Mouse (Mus musculus) liver, embryonic 14.5 days (tissue): ENCODE data around the gene Ltbp1. TPM values are rescaled to one million over a fixed set of nuclear protein-coding genes. Genes with fewer than 3 reads are reported as not detected.

ENCODE experiments used
- ATAC-seq: fragments of 200-750 bp; cut with Nextera tagmentation; 2 replicates; pipeline ENCODE4 v1.8.0; 2017; ENCODE audit warnings: moderate number of reproducible peaks, mild to moderate bottlenecking, moderate library complexity; ENCODE audit not compliant: insufficient read depth
- DNase-seq, 3 experiments: peaks; one replicate each; pipeline ENCODE4 v3.0.0-alpha.2; 2012 to 2013; ENCODE audit warnings: low read depth in 3 of 3, low spot score in 3 of 3
- H3K27ac ChIP-seq: fragments of 300-500 bp; sonication (generic); 2 replicates; pipeline ENCODE4 v1.5.1; 2014; ENCODE audit warnings: moderate library complexity, mild to moderate bottlenecking, control low read depth, inconsistent platforms
- H3K27me3 ChIP-seq: fragments of 300-500 bp; sonication (generic); 2 replicates; pipeline ENCODE4 v1.6.1; 2014; ENCODE audit warnings: mild to moderate bottlenecking, low read length, moderate library complexity; ENCODE audit not compliant: control insufficient read depth, insufficient read depth
- H3K36me3 ChIP-seq: fragments of 300-500 bp; sonication (generic); replicated peaks from 2 replicates; pipeline ENCODE4 v1.6.1; 2014; ENCODE audit warnings: low read depth; ENCODE audit not compliant: control insufficient read depth, insufficient read depth
- H3K4me1 ChIP-seq, 2 experiments: fragments of 200-500 bp in 1 of 2; fragments of 300-500 bp in 1 of 2; sonication (generic) in 1 of 2; replicated peaks; 2 replicates each; pipeline ENCODE4 v1.6.1; 2012 to 2014; ENCODE audit warnings: antibody characterized with exemption in 1 of 2, inconsistent platforms in 1 of 2, low read length in 1 of 2; ENCODE audit not compliant: control insufficient read depth in 2 of 2, insufficient read depth in 2 of 2
- H3K4me2 ChIP-seq: fragments of 300-500 bp; sonication (generic); 2 replicates; pipeline ENCODE4 v1.6.1; 2014; ENCODE audit warnings: low read depth, mild to moderate bottlenecking, control low read depth, moderate library complexity
- H3K4me3 ChIP-seq, 2 experiments: fragments of 200-500 bp in 1 of 2; fragments of 300-500 bp in 1 of 2; sonication (generic) in 1 of 2; 2 replicates each; pipeline ENCODE4 v1.5.1; 2012 to 2014; ENCODE audit warnings: low read depth in 2 of 2, low read length in 2 of 2, mild to moderate bottlenecking in 2 of 2, control low read depth in 1 of 2, inconsistent platforms in 1 of 2, moderate library complexity in 1 of 2; ENCODE audit not compliant: insufficient read depth in 1 of 2
- H3K9ac ChIP-seq: fragments of 300-500 bp; sonication (generic); replicated peaks from 2 replicates; pipeline ENCODE4 v1.6.1; 2014; ENCODE audit warnings: mild to moderate bottlenecking, control low read depth, moderate library complexity
- H3K9me3 ChIP-seq: fragments of 300-500 bp; sonication (generic); 2 replicates; pipeline ENCODE4 v1.6.1; 2016; ENCODE audit warnings: low read length, mixed read lengths; ENCODE audit not compliant: control insufficient read depth
- CTCF ChIP-seq: IDR thresholded peaks from 2 replicates; pipeline ENCODE4 v1.5.1; 2016; ENCODE audit warnings: antibody characterized with exemption, low read depth, control low read depth
- EP300 ChIP-seq: IDR thresholded peaks from 2 replicates; pipeline ENCODE4 v1.6.1; 2016; ENCODE audit warnings: antibody characterized with exemption, low read depth
- WGBS: fragments of 180-500 bp; shearing (Covaris S2); extraction: QIAGEN DNeasy Blood & Tissue Kit; methylation state at CpG from one replicate; pipeline ENCODE4 v1.1.7; 2014; ENCODE audit not compliant: insufficient replicate concordance; 5-methylcytosine and 5-hydroxymethylcytosine counted together
- polyA plus RNA-seq, 2 experiments: library from polyadenylated mRNA; depleted of rRNA in 1 of 2; stranded (reverse) in 1 of 2; unstranded in 1 of 2; fragments of >200 nt; fragmentation: Nextera tagmentation in 1 of 2; extraction: Ambion mirVana in 1 of 2; gene quantifications; 2 replicates each; pipeline versions ENCODE4 v1.2.1 to v1.2.3; 2012 to 2014

The Ltbp1 gene
- polyA plus RNA-seq, 2 experiments = 1.9 to 2.2 TPM

GRCm38 (mm10) chr17:75107879-75108278 lies 102.5 kb downstream of the Ltbp1 start:
- TF ChIP-seq CTCF = no peak
- no peak for TF ChIP-seq EP300
- 79% methylated on average over 5 of the region's 5 CpGs for WGBS
- H3K27ac ChIP-seq = no peak overlapping the region
- H3K27me3 ChIP-seq = no peaks in the 10 kb centered on the region
- no peaks in the 10 kb centered on the region for H3K9me3 ChIP-seq
- H3K36me3 ChIP-seq = no peaks in the 10 kb centered on the region
- DNase-seq = no peak
- ATAC-seq = no peak
- H3K4me1 ChIP-seq = no peaks in the 10 kb centered on the region
- no peak overlapping the region for H3K4me2 ChIP-seq
- H3K4me3 ChIP-seq = no peak overlapping the region
- H3K9ac ChIP-seq = no peak overlapping the region

GRCm38 (mm10) chr17:75109081-75109716 lies 103.8 kb downstream of the Ltbp1 start:
- no peaks in the 10 kb centered on the region for H3K9me3 ChIP-seq
- TF ChIP-seq CTCF (no peak), EP300 (no peak)
- DNase-seq = no peak
- H3K9ac ChIP-seq = no peak overlapping the region
- no peak overlapping the region for H3K27ac ChIP-seq
- ATAC-seq = no peak
- H3K4me2 ChIP-seq = no peak overlapping the region
- H3K4me1 ChIP-seq = no peaks in the 10 kb centered on the region
- H3K27me3 ChIP-seq = no peaks in the 10 kb centered on the region
- H3K4me3 ChIP-seq = no peak overlapping the region
- H3K36me3 ChIP-seq = no peaks in the 10 kb centered on the region
- 69% methylated on average over 5 of the region's 5 CpGs for WGBS

- TF ChIP-seq CTCF (no peak), EP300 (no peak)
- no peak overlapping the region for H3K4me2 ChIP-seq
- no peak overlapping the region for H3K4me3 ChIP-seq
- H3K36me3 ChIP-seq = no peaks in the 10 kb centered on the region
- no peak overlapping the region for H3K27ac ChIP-seq
- 76% methylated on average over 16 of the region's 16 CpGs for WGBS
- H3K27me3 ChIP-seq = no peaks in the 10 kb centered on the region
- no peak overlapping the region for H3K9ac ChIP-seq
- H3K9me3 ChIP-seq = no peaks in the 10 kb centered on the region
- no peaks in the 10 kb centered on the region for H3K4me1 ChIP-seq
- DNase-seq = no peak
- no peak for ATAC-seq
Observed at GRCm38 (mm10) chr17:75110252-75111205, 105.2 kb downstream of the Ltbp1 start.

GRCm38 (mm10) chr17:75115594-75115993 lies 110.2 kb downstream of the Ltbp1 start:
- Histone ChIP-seq H3K4me3 (no peak overlapping the region), H3K9ac (no peak overlapping the region), H3K4me2 (no peak overlapping the region), H3K4me1 (peaks cover 0 to 5% of the 10 kb centered on the region in 2 experiments; a peak in 1 of 4 replicates), H3K27ac (no peak overlapping the region), H3K9me3 (no peaks in the 10 kb centered on the region), H3K27me3 (no peaks in the 10 kb centered on the region), H3K36me3 (no peaks in the 10 kb centered on the region)
- WGBS = 64% methylated on average over 8 of the region's 8 CpGs
- TF ChIP-seq CTCF (no peak), EP300 (no peak)
- ATAC-seq (no peak), DNase-seq (no peak)

- no peak overlapping the region for H3K4me2 ChIP-seq
- no peaks in the 10 kb centered on the region for H3K27me3 ChIP-seq
- no peak overlapping the region for H3K9ac ChIP-seq
- no peak overlapping the region for H3K27ac ChIP-seq
- DNase-seq (no peak), ATAC-seq (no peak)
- WGBS = 50% methylated on average over 3 of the region's 3 CpGs
- peaks cover 0 to 5% of the 10 kb centered on the region in 2 experiments; a peak in 1 of 4 replicates for H3K4me1 ChIP-seq
- no peak for TF ChIP-seq CTCF
- TF ChIP-seq EP300 = no peak
- H3K36me3 ChIP-seq = no peaks in the 10 kb centered on the region
- H3K9me3 ChIP-seq = no peaks in the 10 kb centered on the region
- H3K4me3 ChIP-seq = no peak overlapping the region
Observed at GRCm38 (mm10) chr17:75118896-75119295, 113.5 kb downstream of the Ltbp1 start.
